In the genomic region with DNA sequence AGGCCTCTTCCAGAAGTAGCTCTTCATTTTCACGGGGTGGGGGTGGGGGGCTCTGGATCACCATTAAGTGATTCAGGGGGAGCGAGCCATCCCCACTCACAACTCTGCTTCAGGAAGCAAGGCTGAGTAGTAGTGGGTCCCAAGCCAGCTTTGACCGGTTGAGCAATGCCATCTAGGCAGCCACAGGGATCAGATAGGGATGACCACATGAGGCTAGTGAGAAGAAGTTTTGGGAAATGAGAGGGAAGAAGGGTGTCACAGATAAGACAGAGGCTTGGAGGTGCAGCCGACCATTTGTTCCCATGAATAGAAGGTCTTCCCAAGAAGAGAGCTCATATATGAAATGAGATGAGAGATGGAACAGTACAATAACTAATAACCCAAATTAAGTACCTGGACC, we compare ENCODE assay signal across 26 mouse cellular contexts. TPM values are rescaled to one million over a fixed set of nuclear protein-coding genes. Genes with fewer than 3 reads are reported as not detected.
DNase-seq lines count a peak whose midpoint lies in the region; ATAC-seq and TF ChIP-seq lines count a peak whose summit lies in the region.
"Had no signal": no experiment of that assay in that cellular context is flagged by ENCODE, and none has a peak within 500 bp of the region (broad histone marks: within the 10 kb centered on the region; RNA-seq: fewer than 3 reads in every experiment).

No protein-coding gene starts in this region.

- TF ChIP-seq POLR2A in MEL (IDR thresholded peaks at IDR 0.05; ENCODE audit: control insufficient read depth in 1 of 2, insufficient read depth in 1 of 2, low read depth in 1 of 2, low read length in 2 of 2, poor library complexity in 1 of 2): no peak

- H3K27ac ChIP-seq in liver, embryonic 15.5 days (replicated peaks): peak overlapping the region; percentile 10; the same call in 1 of the 2 replicates
- no peak overlapping the region for H3K27ac ChIP-seq in liver, postnatal 0 days (ENCODE audit: low read depth)
- H3K27ac ChIP-seq in MEL (ENCODE audit: control insufficient read depth, low read depth, low read length): no peak overlapping the region
- H3K27ac ChIP-seq: embryonic facial prominence, embryonic 13.5 days; embryonic facial prominence, embryonic 15.5 days; forebrain, embryonic 10.5 days; forebrain, embryonic 12.5 days had no signal

- WGBS in liver, embryonic 15.5 days (ENCODE audit: insufficient replicate concordance): 27% methylated on average over 4 of the region's 4 CpGs
- WGBS in liver, postnatal 0 days (ENCODE audit: insufficient replicate concordance): 49% methylated on average over 4 of the region's 4 CpGs

- no peak overlapping the region for H3K9ac ChIP-seq in liver, embryonic 15.5 days
- H3K9ac ChIP-seq in liver, postnatal 0 days (replicated peaks): no peak overlapping the region
- H3K9ac ChIP-seq in MEL (ENCODE audit: control insufficient read depth, low read depth, low read length, poor library complexity, severe bottlenecking): no peak overlapping the region
- H3K9ac ChIP-seq: embryonic facial prominence, embryonic 13.5 days; embryonic facial prominence, embryonic 15.5 days; forebrain, embryonic 12.5 days had no signal

- H3K36me3 ChIP-seq in liver, embryonic 15.5 days (replicated peaks): no peaks in the 10 kb centered on the region
- no peaks in the 10 kb centered on the region for H3K36me3 ChIP-seq in liver, postnatal 0 days (replicated peaks; ENCODE audit: insufficient read depth, low read length)
- peaks cover 0 to 14% of the 10 kb centered on the region in 2 experiments; a peak in 2 of 4 replicates for H3K36me3 ChIP-seq in MEL (ENCODE audit: control insufficient read depth in 1 of 2, insufficient read depth in 2 of 2, low read length in 2 of 2)
- H3K36me3 ChIP-seq: embryonic facial prominence, embryonic 13.5 days; embryonic facial prominence, embryonic 15.5 days; forebrain, embryonic 10.5 days; forebrain, embryonic 12.5 days; G1E had no signal

- H3K4me2 ChIP-seq in liver, embryonic 15.5 days: no peak overlapping the region
- no peak overlapping the region for H3K4me2 ChIP-seq in liver, postnatal 0 days (ENCODE audit: low read depth, low read length)
- H3K4me2 ChIP-seq: embryonic facial prominence, embryonic 13.5 days; embryonic facial prominence, embryonic 15.5 days; forebrain, embryonic 12.5 days had no signal

- no peak for TF ChIP-seq CTCF in liver, postnatal 0 days (IDR thresholded peaks at IDR 0.05; ENCODE audit: low read depth)
- TF ChIP-seq CTCF in MEL (IDR thresholded peaks at IDR 0.05 in 2 of 3, conservative IDR thresholded peaks at IDR 0.05 in 1 of 3; ENCODE audit: control insufficient read depth in 1 of 3, insufficient read depth in 1 of 3, low read depth in 2 of 3, low read length in 3 of 3, poor library complexity in 1 of 3, severe bottlenecking in 1 of 3): no peak

- peaks cover 24% of the 10 kb centered on the region for H3K4me1 ChIP-seq in liver, embryonic 15.5 days (replicated peaks)
- peaks cover 10% of the 10 kb centered on the region for H3K4me1 ChIP-seq in liver, postnatal 0 days (ENCODE audit: insufficient read depth)
- peaks cover under 1 to 15% of the 10 kb centered on the region in 2 experiments for H3K4me1 ChIP-seq in MEL (ENCODE audit: control insufficient read depth in 1 of 2, insufficient read depth in 2 of 2, low read length in 2 of 2)
- H3K4me1 ChIP-seq: embryonic facial prominence, embryonic 13.5 days; embryonic facial prominence, embryonic 15.5 days; forebrain, embryonic 10.5 days; forebrain, embryonic 12.5 days had no signal

- DNase-seq in liver, postnatal 0 days: no peak
- DNase-seq in 416B (ENCODE audit: low read depth): peak; percentile 68
- no peak for DNase-seq in MEL (ENCODE audit: low read depth, low spot score)
- no peak for DNase-seq in thymus, postnatal 36 days
- DNase-seq in heart, adult 8-10 months (ENCODE audit: low spot score): no peak
- DNase-seq: adrenal gland, adult 2 months; adrenal gland, postnatal 14 days; adrenal gland, postnatal 36 days; B cell, adult 2 months; cerebellum, adult 11-12 months; cerebellum, adult 2 months; cerebellum, adult 9-10 months; cerebellum, postnatal 10 days; cerebellum, postnatal 25 days; embryo, embryonic 11 days had no signal

- no peaks in the 10 kb centered on the region for H3K27me3 ChIP-seq in liver, embryonic 15.5 days
- no peaks in the 10 kb centered on the region for H3K27me3 ChIP-seq in liver, postnatal 0 days (ENCODE audit: insufficient read depth, low read length)
- no peaks in the 10 kb centered on the region for H3K27me3 ChIP-seq in MEL (ENCODE audit: control insufficient read depth in 1 of 2, insufficient read depth in 2 of 2, low read length in 2 of 2)
- H3K27me3 ChIP-seq: CH12.LX; embryonic facial prominence, embryonic 13.5 days; embryonic facial prominence, embryonic 15.5 days had no signal

- no peaks in the 10 kb centered on the region for H3K9me3 ChIP-seq in liver, embryonic 15.5 days (replicated peaks)
- no peaks in the 10 kb centered on the region for H3K9me3 ChIP-seq in liver, postnatal 0 days (ENCODE audit: low read length)
- no peaks in the 10 kb centered on the region for H3K9me3 ChIP-seq in MEL (replicated peaks; ENCODE audit: insufficient read depth, low read length)
- H3K9me3 ChIP-seq: embryonic facial prominence, embryonic 13.5 days; embryonic facial prominence, embryonic 15.5 days; forebrain, embryonic 10.5 days; forebrain, embryonic 12.5 days; G1E had no signal

- TF ChIP-seq EP300 in liver, postnatal 0 days (IDR thresholded peaks at IDR 0.05; ENCODE audit: low read depth): no peak
- TF ChIP-seq EP300 in MEL (IDR thresholded peaks at IDR 0.05; ENCODE audit: low read depth in 1 of 2, low read length in 2 of 2): no peak; a peak in 2 of 4 replicates

- TF ChIP-seq RAD21 in MEL (IDR thresholded peaks at IDR 0.05; ENCODE audit: low read depth, low read length): no peak

- no peak overlapping the region for H3K4me3 ChIP-seq in liver, embryonic 15.5 days (replicated peaks)
- H3K4me3 ChIP-seq in liver, postnatal 0 days (ENCODE audit: low read depth, low read length): no peak overlapping the region
- no peak overlapping the region for H3K4me3 ChIP-seq in MEL (ENCODE audit: control insufficient read depth in 1 of 2, insufficient read depth in 1 of 2, low read depth in 2 of 2, low read length in 2 of 2)
- H3K4me3 ChIP-seq: embryonic facial prominence, embryonic 13.5 days; embryonic facial prominence, embryonic 15.5 days; erythroblast, embryonic 14.5 days; forebrain, embryonic 10.5 days; forebrain, embryonic 12.5 days had no signal

- ATAC-seq in liver, embryonic 15.5 days (ENCODE audit: insufficient read depth): no peak
- no peak for ATAC-seq in liver, postnatal 0 days
- ATAC-seq: CD4-positive, CD25-positive, alpha-beta regulatory T cell, adult 4 months; forebrain, embryonic 14.5 days; forebrain, embryonic 16.5 days had no signal

- H3K79me2 ChIP-seq in MEL (ENCODE audit: control insufficient read depth, insufficient read depth, low read length, poor library complexity): no peaks in the 10 kb centered on the region

TF ChIP-seq in MEL, 35 proteins besides CTCF, POLR2A, EP300 and RAD21:
- no peak for TF ChIP-seq JUND (IDR thresholded peaks at IDR 0.05; ENCODE audit: low read depth, low read length)
- no peak for TF ChIP-seq MAX (IDR thresholded peaks at IDR 0.05; ENCODE audit: low read length)
- TF ChIP-seq RCOR1 (IDR thresholded peaks at IDR 0.05; ENCODE audit: low read depth, low read length): no peak
- TF ChIP-seq GATA1 (IDR thresholded peaks at IDR 0.05; ENCODE audit: low read depth, low read length): peak; percentile 59; the same call in 1 of the 2 replicates
- TF ChIP-seq SMC3 (IDR thresholded peaks at IDR 0.05; ENCODE audit: low read depth, low read length): no peak
- TF ChIP-seq USF1 (IDR thresholded peaks at IDR 0.05; ENCODE audit: low read depth, low read length): no peak
- TF ChIP-seq TAL1 (IDR thresholded peaks at IDR 0.05; ENCODE audit: low read length): peak; percentile 38
- TF ChIP-seq NELFE (IDR thresholded peaks at IDR 0.05; ENCODE audit: low read depth, low read length): no peak

RNA-seq across cellular contexts. Expression of a gene that starts 55.7 kb away (rescaled TPM):
- polyA plus RNA-seq in liver, embryonic 15.5 days (2015; fragmentation: Nextera tagmentation; extraction: Ambion mirVana): 4.0 and 4.3 TPM in 2 replicates
- polyA plus RNA-seq in liver, postnatal 0 days (2015; fragmentation: Nextera tagmentation; extraction: Ambion mirVana): 5.3 and 8.4 TPM in 2 replicates
- 0.19 and 0.20 TPM in 2 replicates for total RNA-seq in MEL (2012; rRNA removed)
- polyA plus RNA-seq in MEL (2012; ENCODE audit: insufficient read depth in 1 of 2, insufficient read length in 2 of 2, low read depth in 1 of 2, low replicate concordance in 2 of 2, missing spikeins in 1 of 2): under 1 TPM in 1 of 2 experiments, not detected in 1; 0.92 TPM
- 10 to 100 TPM; 12.7 to 15.6 (median 14.4) TPM for total RNA-seq in heart, adult 8-10 months (2022)
- total RNA-seq: CH12.LX had no signal
